Mouse (Mus musculus) intestine, embryonic 15.5 days (tissue): ENCODE measurements around the gene Lst1. TPM values are rescaled to one million over a fixed set of nuclear protein-coding genes. Genes with fewer than 3 reads are reported as not detected.

Source experiments
- ATAC-seq: fragments of 200-750 bp; cut with Nextera tagmentation; 2 replicates; pipeline ENCODE4 v1.8.0; 2017; ENCODE audit warnings: moderate TSS enrichment, moderate library complexity
- H3K27ac ChIP-seq: fragments of 300-500 bp; sonication (generic); 2 replicates; pipeline ENCODE4 v1.5.1; 2015; ENCODE audit warnings: mild to moderate bottlenecking, inconsistent platforms
- H3K27me3 ChIP-seq: fragments of 300-500 bp; sonication (generic); replicated peaks from 2 replicates; pipeline ENCODE4 v1.6.1; 2015; ENCODE audit warnings: inconsistent platforms
- H3K36me3 ChIP-seq: fragments of 300-500 bp; sonication (generic); 2 replicates; pipeline ENCODE4 v1.6.1; 2015; ENCODE audit warnings: inconsistent platforms
- H3K4me1 ChIP-seq: fragments of 300-500 bp; sonication (generic); replicated peaks from 2 replicates; pipeline ENCODE4 v1.6.1; 2015; ENCODE audit warnings: inconsistent platforms
- H3K4me2 ChIP-seq: fragments of 300-500 bp; sonication (generic); replicated peaks from 2 replicates; pipeline ENCODE4 v1.6.1; 2015; ENCODE audit warnings: mild to moderate bottlenecking, inconsistent platforms
- H3K4me3 ChIP-seq: fragments of 300-500 bp; sonication (generic); replicated peaks from 2 replicates; pipeline ENCODE4 v1.5.1; 2015; ENCODE audit warnings: inconsistent platforms
- H3K9ac ChIP-seq: fragments of 300-500 bp; sonication (generic); 2 replicates; pipeline ENCODE4 v1.6.1; 2015; ENCODE audit warnings: inconsistent platforms
- H3K9me3 ChIP-seq: fragments of 300-500 bp; sonication (generic); 2 replicates; pipeline ENCODE4 v1.6.1; 2016; ENCODE audit warnings: inconsistent platforms
- WGBS: fragments of 180-500 bp; shearing (Covaris S2); methylation state at CpG from one replicate; pipeline ENCODE4 v1.1.7; 2015; 5-methylcytosine and 5-hydroxymethylcytosine counted together
- polyA plus RNA-seq: library from polyadenylated mRNA; unstranded; fragments of >200 nt; fragmentation: Nextera tagmentation; extraction: Ambion mirVana; gene quantifications from 2 replicates; pipeline ENCODE4 v1.2.1, GENCODE M21; 2015

Gene Lst1
- polyA plus RNA-seq, 1 experiment from 2014 or later, result 18.9 TPM

GRCm38 (mm10) chr17:35204494-35205379, 16.5 kb upstream of the Lst1 start, which contains the start of gene Lta:
Gene Lta, minus strand, starts transcription at chr17:35205351.
- WGBS, result 41% methylated on average over 20 of the region's 20 CpGs
- Histone ChIP-seq H3K4me1 (no peaks in the 10 kb centered on the region), H3K9ac (no peak within 1 kb of the TSS), H3K36me3 (no peaks in the 10 kb centered on the region), H3K27me3 (peaks cover 29% of the 10 kb centered on the region), H3K4me3 (no peak within 1 kb of the TSS), H3K4me2 (no peak within 1 kb of the TSS), H3K9me3 (no peaks in the 10 kb centered on the region), H3K27ac (no peak within 1 kb of the TSS)
- no peak for ATAC-seq

- Histone ChIP-seq H3K4me2 (no peak overlapping the region), H3K9me3 (no peaks in the 10 kb centered on the region), H3K27ac (no peak overlapping the region), H3K27me3 (peaks cover 29% of the 10 kb centered on the region), H3K4me1 (no peaks in the 10 kb centered on the region), H3K9ac (no peak overlapping the region), H3K4me3 (no peak overlapping the region), H3K36me3 (no peaks in the 10 kb centered on the region)
- 71% methylated on average over 4 of the region's 4 CpGs for WGBS
- ATAC-seq, result no peak
Observed at GRCm38 (mm10) chr17:35202442-35202841, 14.2 kb upstream of the Lst1 start.

- 0 out of 2 replicates have a peak within 1 kb of the TSS, but pooled peaks have one; percentile 7 for H3K4me3 ChIP-seq
Observed at GRCm38 (mm10) chr17:35201787-35202186, 13.5 kb upstream of the Lst1 start, which contains the start of gene Tnf. Gene Tnf, minus strand, starts transcription at chr17:35202007.

GRCm38 (mm10) chr17:35201128-35201527, 12.9 kb upstream of the Lst1 start:
- no peak overlapping the region for H3K4me2 ChIP-seq
- H3K9ac ChIP-seq, result no peak overlapping the region
- H3K9me3 ChIP-seq, result no peaks in the 10 kb centered on the region
- no peaks in the 10 kb centered on the region for H3K36me3 ChIP-seq
- no peak for ATAC-seq
- H3K4me1 ChIP-seq, result no peaks in the 10 kb centered on the region; the same call in 1 of the 2 replicates
- WGBS, result 66% methylated on average over 11 of the region's 11 CpGs
- H3K4me3 ChIP-seq, result 0 out of 2 replicates have a peak overlapping the region, but pooled peaks have one; percentile 7
- peaks cover 33% of the 10 kb centered on the region for H3K27me3 ChIP-seq
- H3K27ac ChIP-seq, result no peak overlapping the region

More at GRCm38 (mm10) chr17:35201787-35202186, 13.5 kb upstream of the Lst1 start, which contains the start of gene Tnf:
- 26% methylated on average over 13 of the region's 13 CpGs for WGBS
- 0 out of 2 replicates have a peak, but pooled peaks have one; percentile 47 for ATAC-seq
- H3K27me3 ChIP-seq, result peaks cover 29% of the 10 kb centered on the region
- H3K9ac ChIP-seq, result no peak within 1 kb of the TSS
- no peaks in the 10 kb centered on the region for H3K36me3 ChIP-seq
- H3K4me1 ChIP-seq, result no peaks in the 10 kb centered on the region
- H3K27ac ChIP-seq, result 0 out of 2 replicates have a peak within 1 kb of the TSS, but pooled peaks have one; percentile 13
- peak within 1 kb of the TSS; percentile 42; the same call in 1 of the 2 replicates for H3K4me2 ChIP-seq
- no peaks in the 10 kb centered on the region for H3K9me3 ChIP-seq

DNA sequence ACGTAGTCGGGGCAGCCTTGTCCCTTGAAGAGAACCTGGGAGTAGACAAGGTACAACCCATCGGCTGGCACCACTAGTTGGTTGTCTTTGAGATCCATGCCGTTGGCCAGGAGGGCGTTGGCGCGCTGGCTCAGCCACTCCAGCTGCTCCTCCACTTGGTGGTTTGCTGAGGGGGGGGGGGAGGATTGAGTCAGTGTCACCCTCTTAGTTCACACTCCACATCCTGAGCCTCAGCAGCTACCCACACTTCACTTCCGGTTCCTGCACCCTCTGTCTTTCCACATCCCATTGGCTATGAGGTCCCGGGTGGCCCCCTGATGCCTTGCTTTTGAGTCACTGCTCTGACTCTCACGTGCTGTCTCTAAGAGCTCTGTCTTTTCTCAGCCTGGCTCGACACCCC, 12.2 kb upstream of the Lst1 start:
- Histone ChIP-seq H3K4me3 (no peak overlapping the region), H3K27ac (no peak overlapping the region), H3K9ac (no peak overlapping the region), H3K27me3 (peaks cover 40% of the 10 kb centered on the region), H3K4me2 (no peak overlapping the region), H3K4me1 (peaks cover 5% of the 10 kb centered on the region), H3K36me3 (no peaks in the 10 kb centered on the region), H3K9me3 (no peaks in the 10 kb centered on the region)
- 78% methylated on average over 11 of the region's 11 CpGs for WGBS
- ATAC-seq, result no peak

DNA sequence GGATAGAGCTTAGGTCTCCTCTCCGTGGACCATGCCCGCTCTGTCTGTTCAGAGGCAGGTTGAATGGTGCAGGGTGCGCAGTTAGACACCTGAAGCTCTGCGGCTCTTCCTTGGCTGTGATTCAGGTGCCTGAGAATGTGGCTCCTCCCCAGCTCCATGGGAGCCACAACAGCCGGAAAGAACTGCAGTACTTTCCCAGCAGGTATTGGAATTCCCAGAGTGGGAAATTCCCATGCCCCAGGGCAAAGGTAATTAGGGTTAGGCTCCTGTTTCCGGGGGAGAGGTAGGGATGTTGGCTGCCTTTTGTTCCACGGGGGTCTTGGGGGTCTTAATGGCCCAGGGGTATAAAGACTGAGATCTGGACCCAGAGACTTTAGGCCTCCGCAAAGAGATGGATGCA, 10.7 kb upstream of the Lst1 start:
- H3K9ac ChIP-seq, result no peak overlapping the region
- ATAC-seq, result no peak
- H3K27me3 ChIP-seq, result peaks cover 40% of the 10 kb centered on the region
- no peaks in the 10 kb centered on the region for H3K9me3 ChIP-seq
- WGBS, result 34% methylated on average over 8 of the region's 8 CpGs
- H3K4me2 ChIP-seq, result no peak overlapping the region
- no peak overlapping the region for H3K27ac ChIP-seq
- H3K4me3 ChIP-seq, result no peak overlapping the region
- peaks cover 17% of the 10 kb centered on the region for H3K4me1 ChIP-seq
- no peaks in the 10 kb centered on the region for H3K36me3 ChIP-seq

DNA sequence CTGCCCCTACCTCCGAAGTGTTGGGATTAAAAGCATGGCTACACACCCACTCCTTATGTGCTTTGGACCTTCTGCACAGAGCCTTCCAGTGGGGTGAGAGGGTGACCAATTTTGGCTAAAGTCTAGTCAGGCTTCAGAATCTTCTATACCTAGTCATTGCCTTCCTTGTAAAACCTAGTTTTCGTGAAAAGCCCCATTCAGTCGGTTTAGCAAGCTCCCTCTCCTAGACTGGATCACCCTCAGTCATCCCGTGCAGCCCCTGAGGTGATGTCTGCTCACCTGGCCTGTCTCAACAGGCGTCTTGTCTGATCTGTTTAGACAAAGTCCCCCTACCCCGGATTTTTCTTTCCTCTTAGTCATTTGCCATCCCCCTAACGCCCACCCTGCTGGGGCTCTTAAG, 9.8 kb upstream of the Lst1 start:
- Histone ChIP-seq H3K4me3 (no peak overlapping the region), H3K27ac (no peak overlapping the region), H3K9me3 (no peaks in the 10 kb centered on the region), H3K4me1 (peaks cover 19% of the 10 kb centered on the region), H3K36me3 (no peaks in the 10 kb centered on the region), H3K27me3 (peaks cover 33% of the 10 kb centered on the region), H3K4me2 (no peak overlapping the region), H3K9ac (no peak overlapping the region)
- ATAC-seq, result no peak
- WGBS, result 59% methylated on average over 7 of the region's 7 CpGs

DNA sequence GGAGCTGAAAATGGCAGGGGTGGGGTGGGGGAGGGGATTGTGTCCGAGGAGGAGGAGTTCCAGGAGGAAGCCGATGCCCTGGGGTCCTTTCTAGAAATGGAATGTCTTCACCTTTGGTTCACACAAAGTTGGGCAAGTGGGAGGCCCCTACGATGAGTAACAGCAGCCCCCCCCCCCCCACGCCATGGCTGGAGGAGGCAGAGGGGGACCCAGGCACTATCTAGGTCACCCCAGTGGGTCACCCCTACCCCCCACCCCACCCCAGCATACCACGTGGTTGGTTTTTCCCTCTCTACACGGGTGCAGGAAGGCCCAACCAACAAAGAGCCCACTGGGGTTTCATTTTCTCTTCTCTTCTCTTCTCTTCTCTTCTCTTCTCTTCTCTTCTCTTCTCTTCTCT, 8.9 kb upstream of the Lst1 start:
- Histone ChIP-seq H3K9ac (no peak overlapping the region), H3K4me3 (no peak overlapping the region), H3K27me3 (peaks cover 27% of the 10 kb centered on the region), H3K4me2 (no peak overlapping the region), H3K4me1 (peaks cover 19% of the 10 kb centered on the region), H3K27ac (no peak overlapping the region), H3K36me3 (no peaks in the 10 kb centered on the region), H3K9me3 (no peaks in the 10 kb centered on the region)
- 45% methylated on average over 6 of the region's 6 CpGs for WGBS
- ATAC-seq, result no peak

GRCm38 (mm10) chr17:35196321-35196641, 8.0 kb upstream of the Lst1 start:
- Histone ChIP-seq H3K9ac (no peak overlapping the region), H3K27ac (no peak overlapping the region), H3K4me1 (peaks cover 19% of the 10 kb centered on the region), H3K4me3 (peak overlapping the region; percentile 45), H3K27me3 (peaks cover 20% of the 10 kb centered on the region), H3K9me3 (no peaks in the 10 kb centered on the region), H3K36me3 (no peaks in the 10 kb centered on the region), H3K4me2 (peak overlapping the region; percentile 94)
- peak; percentile 27; the same call in 1 of the 2 replicates for ATAC-seq
- WGBS, result 35% methylated on average over 9 of the region's 9 CpGs

DNA sequence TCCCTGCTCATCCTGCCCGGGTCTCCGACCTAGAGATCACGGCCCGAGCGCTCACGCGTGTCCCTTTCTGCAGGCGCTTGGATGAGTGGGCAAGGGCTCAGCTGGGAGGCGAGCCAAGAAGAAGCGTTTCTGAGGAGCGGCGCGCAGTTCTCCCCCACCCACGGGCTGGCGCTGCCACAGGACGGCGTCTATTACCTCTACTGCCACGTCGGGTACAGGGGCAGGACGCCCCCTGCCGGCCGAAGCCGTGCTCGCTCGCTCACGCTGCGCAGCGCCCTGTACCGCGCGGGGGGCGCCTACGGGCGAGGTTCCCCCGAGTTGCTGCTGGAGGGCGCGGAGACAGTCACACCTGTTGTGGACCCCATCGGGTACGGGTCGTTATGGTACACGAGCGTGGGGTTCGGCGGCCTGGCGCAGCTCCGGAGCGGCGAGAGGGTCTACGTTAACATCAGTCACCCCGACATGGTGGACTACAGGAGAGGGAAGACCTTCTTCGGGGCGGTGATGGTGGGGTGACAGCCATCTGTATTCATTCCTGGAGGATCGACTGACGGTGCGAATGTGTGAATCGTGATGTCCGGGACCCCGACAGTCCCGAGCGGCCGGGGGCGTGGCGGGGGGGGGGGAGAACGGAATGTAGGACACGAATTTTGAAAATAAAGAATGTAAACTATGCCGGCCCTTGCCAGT, 7.5 kb upstream of the Lst1 start:
- Histone ChIP-seq H3K4me3 (peak overlapping the region; percentile 45), H3K9me3 (no peaks in the 10 kb centered on the region), H3K36me3 (no peaks in the 10 kb centered on the region), H3K9ac (peak overlapping the region; percentile 56), H3K27me3 (peaks cover 19% of the 10 kb centered on the region), H3K4me2 (peak overlapping the region; percentile 94), H3K27ac (no peak overlapping the region), H3K4me1 (peaks cover 19% of the 10 kb centered on the region)
- peak; percentile 88 for ATAC-seq
- WGBS, result under 1% methylated on average over 66 of the region's 66 CpGs

DNA sequence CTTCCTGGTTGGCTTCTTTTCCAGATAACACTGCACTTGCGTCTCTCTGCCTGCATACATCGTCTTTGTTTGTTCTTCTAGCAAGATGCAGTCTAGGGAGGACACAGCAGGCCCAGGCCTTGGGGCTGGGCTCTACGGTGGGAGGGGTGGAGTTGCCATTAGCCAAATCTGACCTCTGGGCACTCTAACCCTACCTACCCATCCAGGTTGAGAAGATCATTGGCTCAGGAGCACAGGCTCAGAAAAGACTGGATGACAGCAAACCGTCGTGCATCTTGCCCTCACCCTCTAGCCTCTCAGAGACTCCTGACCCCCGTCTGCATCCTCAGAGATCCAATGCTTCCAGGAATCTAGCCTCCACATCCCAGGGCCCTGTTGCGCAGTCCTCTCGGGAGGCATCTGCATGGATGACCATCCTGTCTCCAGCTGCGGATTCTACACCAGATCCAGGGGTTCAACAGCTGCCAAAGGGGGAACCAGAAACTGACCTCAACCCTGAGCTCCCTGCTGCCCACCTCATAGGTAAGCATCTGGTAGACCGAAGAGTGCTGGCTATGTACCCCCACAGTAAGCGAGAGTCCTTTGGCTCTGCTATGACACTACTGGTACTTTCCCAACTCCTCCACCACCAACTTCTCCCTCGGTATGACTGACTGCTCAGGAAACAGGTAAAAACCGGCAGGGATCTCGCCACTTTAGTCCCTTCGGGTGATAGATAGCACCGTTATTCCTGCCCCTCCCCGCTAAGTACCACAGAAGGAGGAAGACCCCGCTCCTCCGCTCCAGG, 6.8 kb upstream of the Lst1 start:
- H3K36me3 ChIP-seq, result no peaks in the 10 kb centered on the region
- no peak overlapping the region for H3K27ac ChIP-seq
- WGBS, result 40% methylated on average over 19 of the region's 19 CpGs
- ATAC-seq, result 0 out of 2 replicates have a peak, but pooled peaks have one; percentile 6
- H3K9ac ChIP-seq, result peak overlapping the region; percentile 56
- no peaks in the 10 kb centered on the region for H3K9me3 ChIP-seq
- peak overlapping the region; percentile 94 for H3K4me2 ChIP-seq
- H3K27me3 ChIP-seq, result peaks cover 19% of the 10 kb centered on the region
- peak overlapping the region; percentile 45 for H3K4me3 ChIP-seq
- H3K4me1 ChIP-seq, result peaks cover 19% of the 10 kb centered on the region
